Mouse (Mus musculus): ENCODE data around the gene St8sia4. TPM values are rescaled to one million over a fixed set of nuclear protein-coding genes. Genes with fewer than 3 reads are reported as not detected.

The St8sia4 gene
- 226 and 264 TPM in 2 replicates for total RNA-seq (2014; fragmentation: Nextera tagmentation)
- 95.8 and 101 TPM in 2 replicates for total RNA-seq (2017)
- 22.4 and 22.5 TPM in 2 replicates for polyA plus RNA-seq (2012)

DNA sequence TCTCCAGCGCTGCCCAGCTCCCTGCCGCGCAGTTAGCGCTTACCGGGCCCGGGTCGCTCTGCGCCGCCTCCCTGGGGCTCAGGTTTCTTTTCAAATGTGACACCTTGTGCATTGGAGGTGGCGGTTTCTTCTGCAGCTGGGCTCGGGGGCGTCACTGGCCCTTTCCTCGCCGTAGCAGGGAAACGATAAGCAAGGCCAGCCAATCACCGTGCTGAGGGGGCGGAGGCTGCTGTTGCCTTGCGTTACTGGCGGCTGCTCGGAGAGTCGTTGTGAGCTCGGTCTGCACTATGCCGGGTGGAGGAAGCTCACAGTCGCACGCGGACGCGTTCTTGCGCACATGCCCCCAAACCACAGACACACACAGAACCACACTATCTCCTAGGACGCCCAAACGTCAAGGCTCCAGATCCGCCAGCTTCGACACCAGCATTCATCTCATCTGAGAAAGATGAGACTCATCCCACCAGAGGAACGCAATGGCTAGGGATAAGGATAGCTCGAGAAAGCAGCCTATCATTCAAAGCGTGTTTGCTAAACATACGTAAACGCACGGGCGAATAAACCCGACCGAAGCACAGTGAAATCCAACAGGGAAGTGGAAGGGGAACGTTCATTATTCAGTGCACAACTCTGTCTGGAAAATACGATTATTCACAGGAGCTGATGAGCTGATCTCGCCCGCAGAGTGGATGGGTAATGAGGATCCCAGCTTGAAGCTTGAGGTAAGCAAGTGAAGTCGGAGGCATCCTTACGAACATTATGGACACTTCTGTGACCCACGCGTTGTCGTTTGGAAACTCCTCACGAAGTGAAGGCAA lies at the start of gene St8sia4:
Gene St8sia4 (minus strand): TSS at position 137 of the 818 bp plus-strand sequence.
- Histone ChIP-seq H3K27me3 (ENCODE audit: insufficient read depth, low read length) (no peaks in the 10 kb centered on the region), H3K36me3 (replicated peaks) (peaks cover 11% of the 10 kb centered on the region), H3K4me3 (ENCODE audit: low read depth, low read length) (peak within 1 kb of the TSS; percentile 81), H3K9me3 (replicated peaks) (no peaks in the 10 kb centered on the region), H3K4me1 (ENCODE audit: insufficient read depth, low read depth, low read length) (peaks cover 71% of the 10 kb centered on the region)
- TF ChIP-seq POLR2AphosphoS5 (IDR thresholded peaks at IDR 0.05; ENCODE audit: insufficient replicate concordance, low read depth, low read length) (peak; percentile 82; the same call in 1 of the 2 replicates), GATA2 (IDR thresholded peaks at IDR 0.05; ENCODE audit: borderline replicate concordance, low read depth, low read length) (no peak)
- DNase-seq (ENCODE audit: low spot score) (peak; percentile 97), ATAC-seq (ENCODE audit: extremely low read depth, insufficient number of reproducible peaks, low FRiP score, poor library complexity, severe bottlenecking) (peak; percentile 88)

- Histone ChIP-seq H3K4me1 (ENCODE audit: insufficient read depth, low read depth, low read length) (peaks cover 17% of the 10 kb centered on the region), H3K27me3 (ENCODE audit: insufficient read depth, low read length) (no peaks in the 10 kb centered on the region), H3K9me3 (replicated peaks) (no peaks in the 10 kb centered on the region), H3K4me3 (ENCODE audit: low read depth, low read length) (no peak overlapping the region), H3K36me3 (replicated peaks) (no peaks in the 10 kb centered on the region)
- ATAC-seq (ENCODE audit: extremely low read depth, insufficient number of reproducible peaks, low FRiP score, poor library complexity, severe bottlenecking) (no peak), DNase-seq (ENCODE audit: low spot score) (no peak)
- TF ChIP-seq GATA2 (IDR thresholded peaks at IDR 0.05; ENCODE audit: borderline replicate concordance, low read depth, low read length), result no peak
Measured at GRCm38 (mm10) chr1:95709181-95709580, 41.8 kb upstream of the St8sia4 start.

GRCm38 (mm10) chr1:95699903-95700302 lies 32.5 kb upstream of the St8sia4 start:
- ATAC-seq (ENCODE audit: extremely low read depth, insufficient number of reproducible peaks, low FRiP score, poor library complexity, severe bottlenecking) (peak; percentile 83), DNase-seq (ENCODE audit: low spot score) (peak; percentile 23)
- TF ChIP-seq POLR2AphosphoS5 (IDR thresholded peaks at IDR 0.05; ENCODE audit: insufficient replicate concordance, low read depth, low read length), result no peak

DNA sequence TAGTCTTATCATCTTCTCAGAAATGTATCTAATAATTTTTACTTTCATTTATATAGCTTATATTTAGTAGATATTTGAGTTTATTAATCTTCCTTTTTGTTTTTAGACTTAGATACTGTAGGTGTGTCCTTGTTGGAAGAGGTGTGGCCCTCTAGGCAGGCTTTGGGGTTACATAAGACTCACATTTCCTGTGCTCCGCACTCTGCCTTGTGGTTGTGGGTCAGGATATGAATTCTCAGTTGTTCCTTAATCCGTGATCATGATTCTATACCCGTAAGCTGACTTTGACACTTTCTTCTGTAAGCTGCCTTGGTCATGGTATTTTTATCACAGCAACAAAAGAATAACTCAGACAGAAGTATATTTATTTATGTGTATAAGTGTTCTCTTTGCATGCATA lies 6.7 kb upstream of the St8sia4 start:
- TF ChIP-seq TAL1 (conservative IDR thresholded peaks at IDR 0.05; ENCODE audit: low read depth, low read length) (no peak), CTCF (IDR thresholded peaks at IDR 0.05; ENCODE audit: low read depth, low read length) (no peak), POLR2AphosphoS5 (IDR thresholded peaks at IDR 0.05; ENCODE audit: insufficient replicate concordance, low read depth, low read length) (no peak), GATA1 (IDR thresholded peaks at IDR 0.05; ENCODE audit: borderline replicate concordance, low read length) (no peak), GATA2 (IDR thresholded peaks at IDR 0.05; ENCODE audit: borderline replicate concordance, low read depth, low read length) (no peak)
- H3K27me3 ChIP-seq (ENCODE audit: insufficient read depth, low read length), result no peaks in the 10 kb centered on the region
- peaks cover 21% of the 10 kb centered on the region for H3K4me1 ChIP-seq (ENCODE audit: insufficient read depth, low read depth, low read length)
- DNase-seq (ENCODE audit: low spot score), result no peak
- H3K4me3 ChIP-seq (ENCODE audit: low read depth, low read length), result no peak overlapping the region
- peak; percentile 18; the same call in 1 of the 2 replicates for ATAC-seq (ENCODE audit: extremely low read depth, insufficient number of reproducible peaks, low FRiP score, poor library complexity, severe bottlenecking)
- no peaks in the 10 kb centered on the region for H3K9me3 ChIP-seq (replicated peaks)
- H3K36me3 ChIP-seq (replicated peaks), result no peaks in the 10 kb centered on the region

More at GRCm38 (mm10) chr1:95699903-95700302, 32.5 kb upstream of the St8sia4 start:
- Histone ChIP-seq H3K36me3 (replicated peaks) (no peaks in the 10 kb centered on the region), H3K4me1 (ENCODE audit: insufficient read depth, low read depth, low read length) (peaks cover 28% of the 10 kb centered on the region), H3K27me3 (ENCODE audit: insufficient read depth, low read length) (no peaks in the 10 kb centered on the region), H3K9me3 (replicated peaks) (no peaks in the 10 kb centered on the region), H3K4me3 (ENCODE audit: low read depth, low read length) (no peak overlapping the region)

DNA sequence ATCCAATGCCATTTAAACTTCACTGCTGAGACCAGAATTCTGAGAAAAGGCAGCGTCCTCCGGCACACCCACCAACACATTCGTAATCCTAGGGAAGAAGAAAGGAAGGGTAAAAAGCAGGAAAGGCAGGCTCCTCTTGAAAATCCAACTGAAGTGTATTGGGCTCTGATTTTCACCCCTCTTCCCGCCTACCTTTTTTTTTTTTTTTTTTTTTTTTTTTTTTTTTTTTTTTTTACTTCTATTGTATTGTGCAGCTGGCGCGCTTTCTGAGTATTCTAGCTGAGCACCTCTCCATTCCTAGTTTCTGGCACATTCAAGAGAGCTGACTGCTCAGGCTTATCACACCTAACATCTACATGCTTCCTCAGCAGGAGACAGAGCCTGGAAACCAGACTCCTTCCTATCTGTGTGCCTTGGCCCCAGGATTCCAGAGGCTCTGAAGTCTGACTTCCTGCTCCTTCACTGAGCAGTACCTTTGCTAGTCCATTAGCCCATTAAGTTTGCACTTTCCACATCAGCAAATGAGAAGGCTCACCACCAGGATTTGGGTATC lies 958 bp upstream of the St8sia4 start:
- Histone ChIP-seq H3K9me3 (replicated peaks) (no peaks in the 10 kb centered on the region), H3K36me3 (replicated peaks) (peaks cover 11% of the 10 kb centered on the region), H3K4me3 (ENCODE audit: low read depth, low read length) (peak overlapping the region; percentile 81), H3K4me1 (ENCODE audit: insufficient read depth, low read depth, low read length) (peaks cover 66% of the 10 kb centered on the region), H3K27me3 (ENCODE audit: insufficient read depth, low read length) (no peaks in the 10 kb centered on the region)
- DNase-seq (ENCODE audit: low spot score) (no peak), ATAC-seq (ENCODE audit: extremely low read depth, insufficient number of reproducible peaks, low FRiP score, poor library complexity, severe bottlenecking) (no peak)
- TF ChIP-seq POLR2AphosphoS5 (IDR thresholded peaks at IDR 0.05; ENCODE audit: insufficient replicate concordance, low read depth, low read length) (no peak), GATA1 (IDR thresholded peaks at IDR 0.05; ENCODE audit: borderline replicate concordance, low read length) (no peak), CTCF (IDR thresholded peaks at IDR 0.05; ENCODE audit: low read depth, low read length) (no peak), TAL1 (conservative IDR thresholded peaks at IDR 0.05; ENCODE audit: low read depth, low read length) (no peak), GATA2 (IDR thresholded peaks at IDR 0.05; ENCODE audit: borderline replicate concordance, low read depth, low read length) (no peak)

DNA sequence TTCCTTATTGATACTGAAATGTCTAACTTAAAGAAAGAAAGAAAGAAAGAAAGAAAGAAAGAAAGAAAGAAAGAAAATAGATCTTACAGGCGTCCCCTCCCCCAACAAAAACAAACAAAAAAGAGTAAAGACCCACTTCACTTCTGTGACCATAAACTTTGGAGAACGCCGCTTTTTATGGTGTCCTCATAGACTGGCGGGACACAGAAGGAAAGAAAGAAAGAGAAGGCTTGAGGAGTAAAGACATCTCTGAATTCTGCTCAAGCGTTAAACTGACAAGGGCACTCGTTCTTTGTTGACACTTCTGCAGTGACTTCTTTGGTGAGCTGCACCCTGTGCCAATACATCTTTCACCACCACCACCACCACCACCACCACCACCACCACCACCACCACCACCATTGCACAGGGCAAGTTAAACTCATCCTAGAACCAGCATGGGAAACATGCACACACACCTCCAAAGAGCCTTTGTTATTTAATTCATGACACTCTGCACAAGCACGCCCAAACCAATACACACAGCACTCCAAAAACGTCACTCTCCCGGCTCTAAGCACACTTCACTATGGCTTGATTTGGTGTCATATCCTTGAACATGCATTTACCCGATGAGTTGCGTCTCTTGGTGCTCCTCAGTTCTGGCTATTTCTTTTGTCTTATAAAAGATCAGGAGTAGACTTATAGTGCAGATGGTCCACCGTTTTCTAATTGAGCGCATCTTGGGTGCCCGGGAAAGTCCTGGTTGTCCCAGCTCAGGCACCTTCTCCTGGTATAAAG lies 640 bp downstream of the St8sia4 start:
- DNase-seq (ENCODE audit: low spot score) (peak; percentile 20), ATAC-seq (ENCODE audit: extremely low read depth, insufficient number of reproducible peaks, low FRiP score, poor library complexity, severe bottlenecking) (peak; percentile 2)
- peak overlapping the region; percentile 81 for H3K4me3 ChIP-seq (ENCODE audit: low read depth, low read length)
- peaks cover 11% of the 10 kb centered on the region for H3K36me3 ChIP-seq (replicated peaks)
- TF ChIP-seq GATA1 (IDR thresholded peaks at IDR 0.05; ENCODE audit: borderline replicate concordance, low read length), result no peak
- H3K9me3 ChIP-seq (replicated peaks), result no peaks in the 10 kb centered on the region
- no peaks in the 10 kb centered on the region for H3K27me3 ChIP-seq (ENCODE audit: insufficient read depth, low read length)
- peaks cover 71% of the 10 kb centered on the region for H3K4me1 ChIP-seq (ENCODE audit: insufficient read depth, low read depth, low read length)
